Mouse (Mus musculus): ENCODE results near the gene Nxpe3.

DNA sequence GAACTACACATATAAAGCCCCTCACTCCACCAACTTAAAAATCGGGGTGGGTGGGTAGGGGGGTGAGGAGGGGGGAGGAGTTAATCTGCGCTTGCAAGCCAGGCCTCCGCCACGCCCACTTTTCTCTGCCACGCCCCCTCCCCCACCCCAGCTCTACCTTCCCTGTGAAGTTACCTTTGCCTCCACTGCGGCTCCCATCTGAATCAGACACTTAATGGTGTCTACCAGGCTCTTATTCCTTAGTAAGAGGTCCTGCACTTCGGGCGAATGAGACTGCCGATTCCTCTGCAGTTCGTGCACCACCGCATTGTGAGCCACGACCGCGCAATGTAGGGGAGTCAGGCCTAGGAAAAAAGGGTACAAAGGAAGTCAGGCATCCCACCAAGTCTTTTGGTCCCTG lies 79.6 kb downstream of the Nxpe3 start:
- TF ChIP-seq MAX (IDR thresholded peaks at IDR 0.05; ENCODE audit: low read depth) (no peak), MYOG (IDR thresholded peaks at IDR 0.05; ENCODE audit: control insufficient read depth in 1 of 3, insufficient read depth in 1 of 3, insufficient read length in 2 of 3, low read depth in 2 of 3) (no peak), POLR2A (IDR thresholded peaks at IDR 0.05; ENCODE audit: insufficient read length, low read depth) (no peak), CEBPB (IDR thresholded peaks at IDR 0.05; ENCODE audit: insufficient read depth, poor library complexity, severe bottlenecking) (no peak), TCF12 (IDR thresholded peaks at IDR 0.05; ENCODE audit: insufficient read depth, poor library complexity, severe bottlenecking) (no peak), E2F4 (IDR thresholded peaks at IDR 0.05; ENCODE audit: insufficient read depth) (no peak), MYOD1 (IDR thresholded peaks at IDR 0.05; ENCODE audit: control insufficient read depth in 1 of 3, insufficient read length in 2 of 3, low read depth in 2 of 3) (no peak), REST (IDR thresholded peaks at IDR 0.05; ENCODE audit: insufficient read depth, insufficient read length) (no peak), USF1 (IDR thresholded peaks at IDR 0.05; ENCODE audit: low read depth) (no peak)
